Mouse (Mus musculus): ENCODE results near the gene Ift43.

GRCm38 (mm10) chr12:86090764-86091163 lies 8.4 kb downstream of the Ift43 start:
- TF ChIP-seq CTCF (IDR thresholded peaks at IDR 0.05; ENCODE audit: low read depth) (no peak), EP300 (IDR thresholded peaks at IDR 0.05; ENCODE audit: low read depth) (no peak)
